Mouse (Mus musculus): ENCODE results near the gene Ywhag.

DNA sequence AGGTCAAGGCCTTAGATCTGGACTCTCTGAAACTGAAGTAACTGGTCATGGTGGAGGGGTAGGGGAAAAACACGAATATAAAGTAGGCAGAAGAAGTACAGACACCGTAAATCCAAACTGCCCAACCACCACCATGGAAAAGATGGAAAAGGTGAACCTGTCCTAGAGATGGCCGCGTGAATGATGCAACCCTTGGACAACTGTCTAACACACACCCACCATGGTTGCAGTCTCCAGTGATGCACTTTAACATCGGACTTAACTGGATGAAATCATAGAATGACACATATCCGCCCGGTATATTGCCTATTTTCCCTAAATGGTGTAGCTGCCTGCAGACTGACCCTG, 734 bp upstream of the Ywhag start:
- TF ChIP-seq CTCF (IDR thresholded peaks at IDR 0.05; ENCODE audit: borderline replicate concordance, control insufficient read depth, extremely low read depth, insufficient read depth, low read length, poor library complexity) (no peak), POLR2A (IDR thresholded peaks at IDR 0.05; ENCODE audit: control insufficient read depth, extremely low read depth, insufficient read depth, low read length, poor library complexity) (no peak)
